Mouse (Mus musculus): ENCODE results near the gene Slit1. TPM values are rescaled to one million over a fixed set of nuclear protein-coding genes. Genes with fewer than 3 reads are reported as not detected.
A peak's percentile ranks its signal among the peaks of the same experiment; 100 is the strongest.

The Slit1 gene
- total RNA-seq, 1 experiment from 2014 or later: 6.5 TPM

GRCm38 (mm10) chr19:41724831-41725470 is 18.5 kb downstream of the Slit1 start:
- no peak for DNase-seq

- no peak for DNase-seq
Measured at GRCm38 (mm10) chr19:41723337-41723736, 20.1 kb downstream of the Slit1 start.

- no peak for DNase-seq
Measured at GRCm38 (mm10) chr19:41719436-41719835, 24.0 kb downstream of the Slit1 start.

- DNase-seq: no peak
Measured at GRCm38 (mm10) chr19:41716233-41717218, 26.9 kb downstream of the Slit1 start.

- no peak for DNase-seq
Measured at GRCm38 (mm10) chr19:41714431-41714917, 29.0 kb downstream of the Slit1 start.

GRCm38 (mm10) chr19:41712829-41713228 is 30.6 kb downstream of the Slit1 start:
- DNase-seq: no peak

GRCm38 (mm10) chr19:41711665-41712064 is 31.8 kb downstream of the Slit1 start:
- DNase-seq: no peak

GRCm38 (mm10) chr19:41709497-41710165 is 33.8 kb downstream of the Slit1 start:
- peak; percentile 1 for DNase-seq

- peak; percentile 0 for DNase-seq
Measured at GRCm38 (mm10) chr19:41707850-41708249, 35.6 kb downstream of the Slit1 start.

GRCm38 (mm10) chr19:41706094-41706828 is 37.2 kb downstream of the Slit1 start:
- DNase-seq: peak; percentile 2

- no peak for DNase-seq
Measured at GRCm38 (mm10) chr19:41705416-41705815, 38.0 kb downstream of the Slit1 start.

- no peak for DNase-seq
Measured at GRCm38 (mm10) chr19:41702638-41703037, 40.8 kb downstream of the Slit1 start.

- no peak for DNase-seq
Measured at GRCm38 (mm10) chr19:41698857-41699424, 44.5 kb downstream of the Slit1 start.

- no peak for DNase-seq
Measured at GRCm38 (mm10) chr19:41697807-41698515, 45.5 kb downstream of the Slit1 start.

- peak; percentile 43 for DNase-seq
Measured at GRCm38 (mm10) chr19:41697111-41697806, 46.2 kb downstream of the Slit1 start.

GRCm38 (mm10) chr19:41696443-41696842 is 47.0 kb downstream of the Slit1 start:
- DNase-seq: no peak

- DNase-seq: no peak
Measured at GRCm38 (mm10) chr19:41695046-41695445, 48.4 kb downstream of the Slit1 start.

- DNase-seq: no peak
Measured at GRCm38 (mm10) chr19:41694610-41695009, 48.9 kb downstream of the Slit1 start.

GRCm38 (mm10) chr19:41693727-41694126 is 49.7 kb downstream of the Slit1 start:
- DNase-seq: no peak

GRCm38 (mm10) chr19:41690064-41690463 is 53.4 kb downstream of the Slit1 start:
- DNase-seq: no peak

Data from adrenal gland, postnatal 14 days (tissue).